Mouse (Mus musculus): ENCODE results near the gene Armh3. TPM values are rescaled to one million over a fixed set of nuclear protein-coding genes. Genes with fewer than 3 reads are reported as not detected.

Gene Armh3
- total RNA-seq (2021), result 10 to 100 TPM; 20.8 to 21.9 TPM
- long read RNA-seq, experiment 1, partial matches to known transcripts, result 1 of 9 reads
- long read RNA-seq, experiment 1, other reads (novel, unspliced or antisense), result 6 of 9 reads
- long read RNA-seq, experiment 2, partial matches to known transcripts, result 1 of 3 reads
- long read RNA-seq, experiment 2, other reads (novel, unspliced or antisense), result 0 of 3 reads

GRCm38 (mm10) chr19:45997785-45998693 is at the start of gene Armh3:
Armh3 (minus strand) TSS chr19:45998488.
- peak; percentile 91 to 93 for DNase-seq (ENCODE audit: low spot score in 2 of 2)
- intact Hi-C loops (cut with DNase I), result no loop called here

DNA sequence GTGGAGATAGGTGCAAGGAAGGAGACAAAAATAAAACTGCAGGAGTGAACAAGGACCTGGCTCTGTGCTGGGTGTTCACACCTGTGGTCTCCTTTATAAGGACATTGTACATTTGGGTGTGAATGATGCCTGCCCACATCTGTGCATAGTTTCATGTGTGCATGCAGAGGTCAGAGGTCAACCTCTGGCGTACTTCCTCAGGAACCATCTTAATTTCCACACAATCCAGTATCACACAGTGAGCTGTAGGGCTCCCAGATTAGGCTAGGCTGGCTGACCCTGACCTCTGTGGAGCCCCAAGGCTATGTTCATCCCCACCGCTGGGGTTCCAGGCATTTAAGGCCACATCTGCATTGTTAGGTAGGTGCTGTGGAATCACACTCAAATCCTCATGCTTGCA is 49.1 kb upstream of the Armh3 start:
- DNase-seq (ENCODE audit: low spot score in 2 of 2), result no peak
- intact Hi-C loops (cut with DNase I), result no loop called here

- intact Hi-C loops (cut with DNase I), result no loop called here
- no peak for DNase-seq (ENCODE audit: low spot score in 2 of 2)
These were observed 48.3 kb upstream of the Armh3 start for GRCm38 (mm10) chr19:46046621-46047025.

GRCm38 (mm10) chr19:46045696-46046311 is 47.5 kb upstream of the Armh3 start:
- DNase-seq (ENCODE audit: low spot score in 2 of 2), result peak in 1 of 2 experiments; percentile 83

GRCm38 (mm10) chr19:46044993-46045695 is 46.9 kb upstream of the Armh3 start, which contains the start of gene Ldb1:
Ldb1 (minus strand) TSS chr19:46045214.
- intact Hi-C loops (cut with DNase I), result no loop called here
- peak; percentile 82 to 88 for DNase-seq (ENCODE audit: low spot score in 2 of 2)

More at GRCm38 (mm10) chr19:46045696-46046311, 47.5 kb upstream of the Armh3 start:
- intact Hi-C loops (cut with DNase I), result no loop called here

DNA sequence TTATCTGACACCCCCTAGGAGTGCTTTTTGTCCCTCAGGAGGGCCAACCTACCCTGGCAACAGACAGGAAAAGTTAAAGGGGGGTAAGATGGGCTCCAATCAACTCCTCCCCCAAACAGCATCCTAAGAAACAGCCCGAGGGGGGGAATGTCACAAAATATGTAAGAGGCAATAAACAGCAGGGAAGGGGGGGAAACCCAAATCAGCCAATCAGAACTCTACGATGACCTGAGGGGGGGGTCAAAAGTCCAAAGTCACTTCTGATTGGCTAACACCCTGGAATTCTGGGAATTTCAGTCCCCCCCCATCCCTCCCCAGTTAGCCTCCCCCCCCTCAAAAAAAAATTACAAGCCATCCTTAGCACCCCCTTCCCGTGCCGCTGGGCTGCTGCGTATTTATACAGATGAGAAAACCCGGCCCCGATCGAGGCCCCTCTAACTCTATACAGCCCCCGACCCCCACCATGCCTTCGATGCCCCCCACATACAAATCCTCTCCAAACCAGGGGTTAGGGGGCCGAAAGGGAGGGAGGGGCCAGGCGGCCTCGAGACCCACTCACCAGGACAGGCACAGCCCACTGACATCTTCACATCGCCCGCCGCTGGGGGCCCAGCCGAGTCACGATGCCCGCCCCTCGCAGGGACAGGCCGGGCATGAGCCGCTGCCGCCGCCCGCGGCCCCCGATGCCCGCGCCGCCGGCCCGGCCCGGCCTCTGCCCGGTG is 46.1 kb upstream of the Armh3 start, which contains the start of gene Pprc1:
TSS of gene Pprc1 (plus strand) at position 616 of the 722 bp plus-strand sequence.
- peak in 1 of 2 experiments; percentile 77 for DNase-seq (ENCODE audit: low spot score in 2 of 2)
- intact Hi-C loops (cut with DNase I), result no loop called here

DNA sequence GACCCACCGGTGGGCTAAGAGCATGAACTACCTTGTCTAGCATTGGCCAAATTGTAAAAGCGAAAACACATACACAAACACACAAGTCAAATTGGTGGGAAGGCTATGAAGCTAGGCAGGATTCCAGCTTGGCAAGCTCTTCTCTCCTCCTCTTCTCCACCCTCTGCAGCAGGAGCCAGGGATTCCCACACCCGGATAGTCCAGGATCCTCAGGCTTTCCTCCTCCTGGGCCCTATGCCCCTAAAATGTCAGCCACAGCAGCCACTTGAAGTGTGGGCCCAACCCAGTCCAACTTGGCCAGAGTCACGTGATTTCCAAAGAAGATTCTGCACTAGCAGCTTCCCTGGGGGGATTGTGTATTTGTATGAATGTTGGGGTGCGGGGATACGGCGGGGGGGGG is 45.1 kb upstream of the Armh3 start:
- no peak for DNase-seq (ENCODE audit: low spot score in 2 of 2)
- intact Hi-C loops (cut with DNase I), result no loop called here

DNA sequence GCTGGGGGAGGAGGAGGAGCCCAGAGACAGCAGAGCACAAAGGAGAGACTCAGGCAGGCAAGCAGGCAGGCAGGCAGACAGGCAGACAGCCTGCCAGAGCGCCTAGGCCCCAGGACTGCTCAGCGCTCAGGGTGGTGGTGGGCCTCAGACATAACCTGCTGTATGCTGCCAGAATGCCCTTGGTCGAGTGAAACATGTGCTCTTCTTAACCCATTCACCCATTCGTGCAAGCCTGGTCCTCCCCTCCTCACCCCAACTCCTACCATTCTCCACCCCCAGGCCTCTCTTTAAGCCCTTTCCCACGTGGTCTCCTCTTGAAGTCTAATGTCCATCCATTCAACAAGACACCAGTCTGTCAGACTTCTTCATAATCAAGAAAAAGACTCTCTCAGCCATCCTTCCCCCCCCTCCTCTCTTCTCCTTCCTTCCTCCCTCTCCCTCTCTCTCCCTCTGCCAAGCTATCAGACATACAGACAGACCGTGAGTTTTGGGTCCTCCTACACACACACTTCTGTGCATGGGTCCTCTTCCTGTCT is 44.3 kb upstream of the Armh3 start:
- intact Hi-C loops (cut with DNase I), result no loop called here
- peak; percentile 61 to 72 for DNase-seq (ENCODE audit: low spot score in 2 of 2)

DNA sequence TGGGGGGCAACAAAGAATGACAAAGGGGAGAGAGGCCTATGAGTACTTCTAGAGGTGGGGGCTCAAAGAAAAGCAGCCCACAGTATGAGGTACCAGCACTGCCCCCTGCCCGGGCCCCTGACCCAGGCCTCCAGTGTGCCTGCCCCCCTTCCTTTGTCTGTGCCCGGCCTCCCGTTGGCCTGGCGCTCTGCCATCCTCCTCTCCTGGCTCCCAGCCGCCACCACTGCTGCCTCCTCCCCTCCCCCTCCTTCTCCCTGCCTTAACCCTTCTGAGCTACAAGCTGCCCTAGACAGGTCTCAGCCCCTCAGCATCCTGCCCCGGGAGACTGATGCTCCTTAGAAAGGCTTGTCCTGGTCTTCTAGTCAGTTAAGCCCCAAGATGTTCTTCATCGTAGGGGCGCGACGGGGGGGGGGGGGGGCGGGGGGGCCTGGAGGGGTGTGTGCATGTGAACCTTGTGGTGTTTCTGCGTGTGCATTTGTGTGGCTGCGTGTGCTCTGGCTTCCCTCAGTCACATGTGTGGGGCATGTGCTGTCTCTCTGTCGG is 43.7 kb upstream of the Armh3 start:
- intact Hi-C loops (cut with DNase I), result no loop called here

GRCm38 (mm10) chr19:46041299-46041932 is 43.1 kb upstream of the Armh3 start:
- intact Hi-C loops (cut with DNase I), result no loop called here

More for the DNA sequence above, 43.7 kb upstream of the Armh3 start:
- DNase-seq (ENCODE audit: low spot score in 2 of 2), result peak; percentile 85 to 89

GRCm38 (mm10) chr19:46040149-46040902 is 42.0 kb upstream of the Armh3 start:
- intact Hi-C loops (cut with DNase I), result no loop called here
- DNase-seq (ENCODE audit: low spot score in 2 of 2), result no peak

More at GRCm38 (mm10) chr19:46041299-46041932, 43.1 kb upstream of the Armh3 start:
- no peak for DNase-seq (ENCODE audit: low spot score in 2 of 2)

- peak; percentile 70 to 82 for DNase-seq (ENCODE audit: low spot score in 2 of 2)
- intact Hi-C loops (cut with DNase I), result no loop called here
These were observed 41.2 kb upstream of the Armh3 start for GRCm38 (mm10) chr19:46039478-46039877.

DNA sequence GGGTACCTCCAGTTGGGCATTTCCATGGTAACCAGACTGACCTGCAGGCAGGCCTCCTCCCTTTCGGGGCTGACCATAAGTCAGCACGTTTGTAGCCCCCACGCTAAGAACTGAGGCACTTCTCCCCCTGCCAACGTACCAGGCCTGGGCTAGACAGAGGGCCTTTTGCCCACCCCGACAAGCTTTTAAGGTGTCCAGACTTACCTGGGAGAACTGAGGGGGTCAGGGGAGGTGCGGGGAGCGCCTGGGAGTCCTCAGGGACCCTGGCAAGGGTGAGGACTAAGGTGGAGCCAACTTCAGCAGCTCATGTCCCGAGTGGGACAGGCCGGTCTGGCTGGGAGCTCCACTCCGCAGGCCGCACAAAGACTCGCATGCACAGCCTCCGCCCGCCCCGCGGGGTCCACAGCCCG is 40.6 kb upstream of the Armh3 start:
- no peak for DNase-seq (ENCODE audit: low spot score in 2 of 2)
- intact Hi-C loops (cut with DNase I), result no loop called here

GRCm38 (mm10) chr19:46037925-46038850 is 39.9 kb upstream of the Armh3 start:
- no peak for DNase-seq (ENCODE audit: low spot score in 2 of 2)
- intact Hi-C loops (cut with DNase I), result no loop called here

DNA sequence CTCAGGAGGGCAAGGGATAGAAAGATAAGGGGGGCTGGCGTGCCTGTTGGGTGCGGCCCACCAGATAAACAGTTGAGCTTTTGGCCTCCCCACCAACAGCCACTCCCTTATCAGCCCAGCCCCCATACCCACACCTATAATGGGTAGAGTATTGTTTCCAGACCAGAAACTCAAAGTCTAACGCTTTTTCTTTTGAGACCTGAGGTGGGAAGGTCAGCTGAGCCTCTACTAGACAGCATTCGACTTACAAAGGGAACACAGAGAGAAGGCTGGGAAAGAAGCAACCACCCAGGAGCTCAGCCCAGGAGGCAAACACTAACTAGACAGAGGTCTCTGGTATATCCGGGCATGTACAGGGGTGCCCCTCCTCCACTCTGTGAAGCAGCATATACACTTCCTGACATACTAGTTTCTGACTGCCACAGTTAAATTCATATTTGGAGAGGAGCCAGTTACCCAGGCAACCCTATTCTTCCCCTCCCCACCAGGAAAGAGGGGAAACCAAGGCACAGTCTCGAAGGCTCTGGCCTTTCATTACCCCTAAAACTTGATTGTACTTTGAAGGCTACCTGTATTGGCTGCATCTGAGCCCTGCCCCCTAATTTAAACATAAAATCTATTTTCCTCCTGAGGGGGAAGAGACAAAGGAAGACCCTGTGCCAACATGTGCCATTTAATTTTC is 39.1 kb upstream of the Armh3 start:
- no peak for DNase-seq (ENCODE audit: low spot score in 2 of 2)
- intact Hi-C loops (cut with DNase I), result no loop called here
